Mouse (Mus musculus): ENCODE data around the gene Tsc2. TPM values are rescaled to one million over a fixed set of nuclear protein-coding genes. Genes with fewer than 3 reads are reported as not detected.

Gene Tsc2
- total and polyA plus RNA-seq, 3 experiments = 9.1 to 69.8 (median 35.2) TPM

DNA sequence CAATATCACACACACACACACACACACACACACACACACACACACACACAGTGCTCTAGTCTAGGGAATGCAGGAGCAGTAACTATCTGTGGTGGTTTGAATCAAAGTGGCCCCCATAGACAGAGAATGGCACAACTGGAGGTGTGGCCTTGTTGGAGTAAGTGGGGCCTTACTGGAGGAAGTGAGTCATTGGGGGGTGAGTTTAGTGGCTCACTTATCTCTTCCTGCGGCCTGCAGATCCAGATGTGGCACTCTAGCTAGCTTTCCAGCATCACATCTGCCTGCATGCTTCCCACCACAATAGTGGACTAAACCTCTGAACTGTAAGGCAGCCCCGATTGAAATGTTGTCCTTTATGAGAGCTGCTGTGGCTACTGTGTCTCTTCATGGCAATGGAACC lies 21.7 kb downstream of the Tsc2 start:
- H3K27ac ChIP-seq (ENCODE audit: insufficient read depth, low read depth) = no peak overlapping the region
- in situ Hi-C loops (cut with MboI; ENCODE audit: low pct_ligation_motif_present, low pct_unique_long_range_greater_than_20kb, low sequenced_read_pairs) (no loop called here), dilution Hi-C loops (cut with MboI; ENCODE audit: extremely low pct_ligation_motif_present, extremely low pct_unique_long_range_greater_than_20kb, low sequenced_read_pairs) (no loop called here)
- DNase-seq (ENCODE audit: extremely low read depth) = no peak
- H3K4me2 ChIP-seq (ENCODE audit: insufficient read depth, low read depth, poor library complexity, severe bottlenecking) = no peak overlapping the region
- H3K27me3 ChIP-seq (replicated peaks) = no peaks in the 10 kb centered on the region
- TF ChIP-seq ZKSCAN1 (IDR thresholded peaks at IDR 0.05; ENCODE audit: borderline replicate concordance, low read depth, low read length) (no peak), NRF1 (IDR thresholded peaks at IDR 0.05; ENCODE audit: low read depth, low read length) (no peak), CTCF (conservative IDR thresholded peaks at IDR 0.05 in 1 of 2, IDR thresholded peaks at IDR 0.05 in 1 of 2; ENCODE audit: low read depth in 2 of 2, low read length in 2 of 2) (no peak), ELF1 (IDR thresholded peaks at IDR 0.05; ENCODE audit: low read depth, low read length) (no peak), ETS1 (conservative IDR thresholded peaks at IDR 0.05; ENCODE audit: low read depth, low read length) (no peak), MAZ (IDR thresholded peaks at IDR 0.05; ENCODE audit: low read depth, low read length) (no peak), ZMIZ1 (IDR thresholded peaks at IDR 0.05; ENCODE audit: low read depth, low read length) (no peak), PAX5 (IDR thresholded peaks at IDR 0.05; ENCODE audit: low read length) (no peak), E2F4 (IDR thresholded peaks at IDR 0.05; ENCODE audit: insufficient replicate concordance, low read depth, low read length) (no peak), ZNF384 (IDR thresholded peaks at IDR 0.05; ENCODE audit: low read depth, low read length) (no peak)
- no peaks in the 10 kb centered on the region for H3K9me3 ChIP-seq (replicated peaks; ENCODE audit: low read length)
- H3K79me2 ChIP-seq (replicated peaks; ENCODE audit: control insufficient read depth, extremely low read depth, insufficient read depth, poor library complexity, severe bottlenecking) = no peaks in the 10 kb centered on the region
- H3K36me3 ChIP-seq (replicated peaks in 1 of 2; ENCODE audit: control insufficient read depth in 1 of 2, insufficient read depth in 1 of 2, low read length in 1 of 2) = peaks cover 58 to 80% of the 10 kb centered on the region in 2 experiments
- no peak overlapping the region for H3K9ac ChIP-seq (ENCODE audit: insufficient read depth, low read depth)
- H3K4me3 ChIP-seq (replicated peaks in 1 of 3; ENCODE audit: low read depth in 2 of 3, low read length in 2 of 3, poor library complexity in 1 of 3) = no peak overlapping the region
- H3K4me1 ChIP-seq (ENCODE audit: control insufficient read depth in 1 of 2, insufficient read depth in 2 of 2) = peaks cover 0 to 10% of the 10 kb centered on the region in 2 experiments; a peak in 2 of 4 replicates

GRCm38 (mm10) chr17:24608874-24609273 lies 23.6 kb downstream of the Tsc2 start:
- Histone ChIP-seq H3K9ac (ENCODE audit: insufficient read depth, low read depth) (no peak overlapping the region), H3K27ac (ENCODE audit: insufficient read depth, low read depth) (no peak overlapping the region), H3K4me3 (replicated peaks in 1 of 3; ENCODE audit: low read depth in 2 of 3, low read length in 2 of 3, poor library complexity in 1 of 3) (no peak overlapping the region), H3K4me2 (ENCODE audit: insufficient read depth, low read depth, poor library complexity, severe bottlenecking) (no peak overlapping the region), H3K9me3 (replicated peaks; ENCODE audit: low read length) (no peaks in the 10 kb centered on the region), H3K4me1 (ENCODE audit: control insufficient read depth in 1 of 2, insufficient read depth in 2 of 2) (peaks cover 11 to 26% of the 10 kb centered on the region in 2 experiments), H3K27me3 (replicated peaks) (no peaks in the 10 kb centered on the region), H3K79me2 (replicated peaks; ENCODE audit: control insufficient read depth, extremely low read depth, insufficient read depth, poor library complexity, severe bottlenecking) (no peaks in the 10 kb centered on the region), H3K36me3 (replicated peaks in 1 of 2; ENCODE audit: control insufficient read depth in 1 of 2, insufficient read depth in 1 of 2, low read length in 1 of 2) (peaks cover 50 to 80% of the 10 kb centered on the region in 2 experiments)
- dilution Hi-C loops (cut with MboI; ENCODE audit: extremely low pct_ligation_motif_present, extremely low pct_unique_long_range_greater_than_20kb, low sequenced_read_pairs) (no loop called here), in situ Hi-C loops (cut with MboI; ENCODE audit: low pct_ligation_motif_present, low pct_unique_long_range_greater_than_20kb, low sequenced_read_pairs) (no loop called here)
- no peak for DNase-seq (ENCODE audit: extremely low read depth)
- TF ChIP-seq USF2 (conservative IDR thresholded peaks at IDR 0.05; ENCODE audit: low read depth, low read length) = no peak
- no peak for TF ChIP-seq ETS1 (conservative IDR thresholded peaks at IDR 0.05; ENCODE audit: low read depth, low read length)
- no peak for TF ChIP-seq MYC (IDR thresholded peaks at IDR 0.05; ENCODE audit: low read depth, low read length)
- TF ChIP-seq GABPA (IDR thresholded peaks at IDR 0.05; ENCODE audit: insufficient replicate concordance, low read depth, low read length) = no peak
- no peak for TF ChIP-seq MAFK (IDR thresholded peaks at IDR 0.05; ENCODE audit: insufficient replicate concordance, low read length)
- TF ChIP-seq HCFC1 (IDR thresholded peaks at IDR 0.05; ENCODE audit: low read depth, low read length) = no peak
- no peak for TF ChIP-seq JUN (IDR thresholded peaks at IDR 0.05; ENCODE audit: insufficient read depth, low read depth, low read length)
- no peak for TF ChIP-seq IRF4 (IDR thresholded peaks at IDR 0.05; ENCODE audit: low read depth, low read length)
- no peak for TF ChIP-seq MEF2A (IDR thresholded peaks at IDR 0.05; ENCODE audit: borderline replicate concordance, low read depth, low read length)
- no peak for TF ChIP-seq ELF1 (IDR thresholded peaks at IDR 0.05; ENCODE audit: low read depth, low read length)
- no peak for TF ChIP-seq ZNF384 (IDR thresholded peaks at IDR 0.05; ENCODE audit: low read depth, low read length)
